ENCODE assay signal across 19 mouse cellular contexts in genomic region chr1:63401130-63401529, GRCm38 (mm10). TPM values are rescaled to one million over a fixed set of nuclear protein-coding genes. Genes with fewer than 3 reads are reported as not detected.
A peak's percentile ranks its signal among the peaks of the same experiment; 100 is the strongest.
DNase-seq lines count a peak whose midpoint lies in the region; ATAC-seq lines count a peak whose summit lies in the region.
"Had no signal": no experiment of that assay in that cellular context is flagged by ENCODE, and none has a peak within 500 bp of the region (broad histone marks: within the 10 kb centered on the region; RNA-seq: fewer than 3 reads in every experiment).

No protein-coding gene starts in this region.

- peak; percentile 43 for DNase-seq in adrenal gland, adult 2 months
- DNase-seq in adrenal gland, adult 8-10 months: no peak
- DNase-seq in left cerebral cortex, postnatal 4 days: peak; percentile 77
- no peak for DNase-seq in left cerebral cortex, adult 11 months (ENCODE audit: low spot score)
- DNase-seq in adrenal gland, postnatal 36 days: peak; percentile 32 to 37
- no peak for DNase-seq in heart, adult 9 months (ENCODE audit: low spot score in 2 of 2)
- DNase-seq: gastrocnemius, postnatal 14 days; heart, adult 2 months; kidney, adult 8-10 months had no signal

- no peak overlapping the region for H3K4me3 ChIP-seq in forebrain, embryonic 16.5 days (replicated peaks; ENCODE audit: low read length)
- no peak overlapping the region for H3K4me3 ChIP-seq in forebrain, embryonic 15.5 days
- H3K4me3 ChIP-seq: embryonic facial prominence, embryonic 12.5 days; forebrain, embryonic 13.5 days; heart, adult 2 months; heart, embryonic 12.5 days; hindbrain, embryonic 10.5 days had no signal

- H3K9me3 ChIP-seq in forebrain, embryonic 16.5 days (ENCODE audit: control insufficient read depth, low read length): no peaks in the 10 kb centered on the region
- no peaks in the 10 kb centered on the region for H3K9me3 ChIP-seq in forebrain, embryonic 15.5 days
- H3K9me3 ChIP-seq: embryonic facial prominence, embryonic 12.5 days; forebrain, embryonic 13.5 days; heart, embryonic 12.5 days; hindbrain, embryonic 10.5 days had no signal

- no peak overlapping the region for H3K4me2 ChIP-seq in forebrain, embryonic 16.5 days (ENCODE audit: low read length)
- H3K4me2 ChIP-seq in forebrain, embryonic 15.5 days (replicated peaks): no peak overlapping the region
- H3K4me2 ChIP-seq: embryonic facial prominence, embryonic 12.5 days; forebrain, embryonic 13.5 days; heart, embryonic 12.5 days; hindbrain, embryonic 14.5 days had no signal

- no peak overlapping the region for H3K9ac ChIP-seq in forebrain, embryonic 16.5 days (replicated peaks; ENCODE audit: low read depth, low read length)
- no peak overlapping the region for H3K9ac ChIP-seq in forebrain, embryonic 15.5 days (replicated peaks)
- H3K9ac ChIP-seq: embryonic facial prominence, embryonic 12.5 days; forebrain, embryonic 13.5 days; heart, embryonic 12.5 days; hindbrain, embryonic 14.5 days had no signal

- intact Hi-C loops in left cerebral cortex, postnatal 4 days (cut with DNase I): no loop called here

- no peaks in the 10 kb centered on the region for H3K36me3 ChIP-seq in forebrain, embryonic 16.5 days (ENCODE audit: control insufficient read depth, insufficient read depth)
- H3K36me3 ChIP-seq in forebrain, embryonic 15.5 days: no peaks in the 10 kb centered on the region
- H3K36me3 ChIP-seq: embryonic facial prominence, embryonic 12.5 days; heart, embryonic 12.5 days; hindbrain, embryonic 10.5 days had no signal

- no peaks in the 10 kb centered on the region for H3K4me1 ChIP-seq in forebrain, embryonic 16.5 days (replicated peaks; ENCODE audit: control insufficient read depth, insufficient read depth, low read length)
- H3K4me1 ChIP-seq in forebrain, embryonic 15.5 days: no peaks in the 10 kb centered on the region
- H3K4me1 ChIP-seq: embryonic facial prominence, embryonic 12.5 days; forebrain, embryonic 13.5 days; heart, embryonic 12.5 days; hindbrain, embryonic 10.5 days had no signal

- no peaks in the 10 kb centered on the region for H3K27me3 ChIP-seq in forebrain, embryonic 16.5 days (replicated peaks; ENCODE audit: control insufficient read depth, insufficient read depth, low read length)
- H3K27me3 ChIP-seq in forebrain, embryonic 15.5 days: no peaks in the 10 kb centered on the region
- H3K27me3 ChIP-seq: embryonic facial prominence, embryonic 12.5 days; forebrain, embryonic 13.5 days; heart, embryonic 12.5 days had no signal

- 58% methylated on average over 5 of the region's 5 CpGs for WGBS in forebrain, embryonic 16.5 days
- 53% methylated on average over 5 of the region's 5 CpGs for WGBS in forebrain, embryonic 15.5 days

- peak; percentile 54; the same call in 1 of the 2 replicates for ATAC-seq in forebrain, embryonic 16.5 days
- ATAC-seq in forebrain, embryonic 15.5 days (replicated peaks): no peak
- ATAC-seq: forebrain, embryonic 13.5 days; inflammation-experienced regulatory T-cells, adult 6 months; intestine, postnatal 0 days had no signal

- H3K27ac ChIP-seq in forebrain, embryonic 16.5 days (ENCODE audit: low read length): no peak overlapping the region
- H3K27ac ChIP-seq in forebrain, embryonic 15.5 days (replicated peaks): no peak overlapping the region
- H3K27ac ChIP-seq: embryonic facial prominence, embryonic 12.5 days; forebrain, embryonic 13.5 days; heart, adult 2 months; hindbrain, embryonic 10.5 days; hindbrain, embryonic 14.5 days had no signal

RNA-seq across cellular contexts. Expression of gene Adam23, which starts 44.6 kb away (rescaled TPM):
- total RNA-seq in adrenal gland, adult 2 months (2021): 10 to 100 TPM in 1 of 2 experiments, 1 to 10 TPM in 1; 9.2 to 17.1 TPM
- polyA plus RNA-seq in adrenal gland, adult 2 months (2012; rRNA removed): 4.1 and 8.5 TPM in 2 replicates
- total RNA-seq in adrenal gland, adult 8-10 months (2022): 10 to 100 TPM; 15.3 to 33.0 (median 21.5) TPM
- 8.0 and 12.1 TPM in 2 replicates for polyA plus RNA-seq in forebrain, embryonic 16.5 days (2015; fragmentation: Nextera tagmentation; extraction: Ambion mirVana)
- polyA plus RNA-seq in forebrain, embryonic 15.5 days (2015; fragmentation: Nextera tagmentation; extraction: Ambion mirVana): 10.2 and 10.6 TPM in 2 replicates
- 100 to 1,000 TPM; 130 to 142 TPM for total RNA-seq in left cerebral cortex, postnatal 4 days (2021)
- 10 to 100 TPM; 10.1 to 12.9 TPM for total RNA-seq in adrenal gland, postnatal 36 days (2021)
- total RNA-seq: MEL had no signal

Comparison
In these comparisons a context has a peak if more than half of its experiments do, and no peak if none do; other contexts are left out.
1. DNase-seq: peak in adrenal gland, adult 2 months (single experiment), left cerebral cortex, postnatal 4 days (single experiment) and adrenal gland, postnatal 36 days (2 of 2); none in adrenal gland, adult 8-10 months (single experiment), left cerebral cortex, adult 11 months (single experiment) and heart, adult 9 months (0 of 2).